Mouse (Mus musculus): ENCODE results near the gene Nfkbid. TPM values are rescaled to one million over a fixed set of nuclear protein-coding genes. Genes with fewer than 3 reads are reported as not detected.
"Not testable (repeated sequence)": the region's sequence is repeated elsewhere in the genome, so short reads cannot be mapped to it uniquely, and the experiment has no call there.

Nfkbid gene
- total RNA-seq, 4 experiments from 2014 or later = 0.40 TPM; not detected in 3

GRCm38 (mm10) chr7:30463996-30464395 is 42.5 kb downstream of the Nfkbid start:
- DNase-seq (ENCODE audit: low spot score in 2 of 2) = no peak

- no peak for DNase-seq (ENCODE audit: low spot score in 2 of 2)
Observed at GRCm38 (mm10) chr7:30464816-30465300, 43.3 kb downstream of the Nfkbid start.

- no peak for DNase-seq (ENCODE audit: low spot score in 2 of 2)
Observed at GRCm38 (mm10) chr7:30472411-30472810, 50.9 kb downstream of the Nfkbid start.

- no peak for DNase-seq (ENCODE audit: low spot score in 2 of 2)
Observed at GRCm38 (mm10) chr7:30474999-30475398, 53.5 kb downstream of the Nfkbid start.

GRCm38 (mm10) chr7:30476136-30476535 is 54.6 kb downstream of the Nfkbid start:
- DNase-seq (ENCODE audit: low spot score in 2 of 2) = not testable (repeated sequence)

- no peak for DNase-seq (ENCODE audit: low spot score in 2 of 2)
Observed at GRCm38 (mm10) chr7:30477415-30478381, 56.2 kb downstream of the Nfkbid start.

Other genes starting within 250 kb of the Nfkbid start
- gene Cox7a1, start 237.6 kb upstream of the Nfkbid start, total RNA-seq (2022) = 100 to 1,000 TPM; 730 to 997 (median 888) TPM
- gene Capns1, start 222.9 kb upstream of the Nfkbid start, total RNA-seq (2022) = 100 to 1,000 TPM; 164 to 196 (median 175) TPM
- gene Polr2i, start 189.8 kb upstream of the Nfkbid start, total RNA-seq (2022) = 10 to 100 TPM; 55.8 to 67.4 (median 62.3) TPM
- gene Tbcb, start 189.5 kb upstream of the Nfkbid start, total RNA-seq (2022) = 10 to 100 TPM; 26.8 to 38.6 (median 31.1) TPM
- not detected for gene Ovol3, start 186.0 kb upstream of the Nfkbid start, total RNA-seq (2022)
- not detected for gene Thap8, start 141.6 kb upstream of the Nfkbid start, total RNA-seq (2022)
- gene Wdr62, start 141.3 kb upstream of the Nfkbid start, total RNA-seq (2022) = 1 to 10 TPM in 3 of 4 experiments, under 1 TPM in 1; 0.90 to 2.3 (median 1.4) TPM
- gene Clip3, start 130.0 kb upstream of the Nfkbid start, total RNA-seq (2022) = 1 to 10 TPM; 1.1 to 7.3 (median 3.4) TPM
- gene Alkbh6, start 113.0 kb upstream of the Nfkbid start, total RNA-seq (2022) = 10 to 100 TPM; 21.4 to 31.1 (median 26.4) TPM
- 1 to 10 TPM in 2 of 4 experiments, under 1 TPM in 1, not detected in 1; 0.73 to 1.7 (median 1.3) TPM for gene Syne4, start 106.9 kb upstream of the Nfkbid start, total RNA-seq (2022)
- gene E130208F15Rik, start 100.0 kb upstream of the Nfkbid start, total RNA-seq (2022) = under 1 TPM; 0.32 to 0.92 (median 0.53) TPM
- gene Sdhaf1, start 97.8 kb upstream of the Nfkbid start, total RNA-seq (2022) = 1 to 10 TPM; 5.9 to 8.7 (median 7.5) TPM
- 1 to 10 TPM; 4.5 to 7.5 (median 5.6) TPM for gene Lrfn3, start 59.0 kb upstream of the Nfkbid start, total RNA-seq (2022)
- 1 to 10 TPM in 2 of 4 experiments, under 1 TPM in 2; 0.82 to 5.5 (median 2.1) TPM for gene Tyrobp, start 8.0 kb upstream of the Nfkbid start, total RNA-seq (2022)
- gene Hcst, start 1.9 kb upstream of the Nfkbid start, total RNA-seq (2022) = not detected
- 1 to 10 TPM in 1 of 4 experiments, under 1 TPM in 3; 0.46 to 1.5 (median 0.71) TPM for gene Aplp1, start 23.8 kb downstream of the Nfkbid start, total RNA-seq (2022)
- gene Kirrel2, start 36.0 kb downstream of the Nfkbid start, total RNA-seq (2022) = not detected
- gene Nphs1, start 36.6 kb downstream of the Nfkbid start, total RNA-seq (2022) = not detected
- not detected for gene Prodh2, start 71.9 kb downstream of the Nfkbid start, total RNA-seq (2022)
- gene Arhgap33, start 113.3 kb downstream of the Nfkbid start, total RNA-seq (2022) = under 1 TPM; 0.09 to 0.72 (median 0.27) TPM
- 1,000 to 10,000 TPM in 3 of 4 experiments, 100 to 1,000 TPM in 1; 959 to 1,157 (median 1,030) TPM for gene Hspb6, start 130.4 kb downstream of the Nfkbid start, total RNA-seq (2022)
- gene Proser3, start 130.6 kb downstream of the Nfkbid start, total RNA-seq (2022) = 1 to 10 TPM; 2.6 to 6.2 (median 3.7) TPM
- gene Lin37, start 138.1 kb downstream of the Nfkbid start, total RNA-seq (2022) = 10 to 100 TPM in 3 of 4 experiments, 1 to 10 TPM in 1; 8.1 to 12.4 (median 11.0) TPM
- 10 to 100 TPM; 53.4 to 57.5 (median 56.9) TPM for gene U2af1l4, start 141.6 kb downstream of the Nfkbid start, total RNA-seq (2022)
- 1 to 10 TPM in 3 of 4 experiments, under 1 TPM in 1; 0.56 to 1.9 (median 1.5) TPM for gene Gm49396, start 141.6 kb downstream of the Nfkbid start, total RNA-seq (2022)
- 100 to 1,000 TPM; 140 to 149 (median 146) TPM for gene Psenen, start 141.9 kb downstream of the Nfkbid start, total RNA-seq (2022)
- gene Igflr1, start 143.7 kb downstream of the Nfkbid start, total RNA-seq (2022) = under 1 TPM; 0.31 to 0.85 (median 0.65) TPM
- gene Kmt2b, start 167.0 kb downstream of the Nfkbid start, total RNA-seq (2022) = 10 to 100 TPM; 10.9 to 15.2 (median 13.0) TPM
- gene Zbtb32, start 177.2 kb downstream of the Nfkbid start, total RNA-seq (2022) = not detected
- under 1 TPM in 1 of 4 experiments, not detected in 3; 0.20 TPM for gene Upk1a, start 191.1 kb downstream of the Nfkbid start, total RNA-seq (2022)
- 1,000 to 10,000 TPM; 1,165 to 1,556 (median 1,355) TPM for gene Cox6b1, start 204.4 kb downstream of the Nfkbid start, total RNA-seq (2022)
- gene Etv2, start 214.1 kb downstream of the Nfkbid start, total RNA-seq (2022) = not detected
- gene Rbm42, start 228.6 kb downstream of the Nfkbid start, total RNA-seq (2022) = 10 to 100 TPM; 35.6 to 41.1 (median 38.5) TPM
- 1 to 10 TPM; 2.0 to 4.3 (median 4.0) TPM for gene Haus5, start 243.3 kb downstream of the Nfkbid start, total RNA-seq (2022)
- 1 to 10 TPM; 1.9 to 3.4 (median 2.9) TPM for gene Pmis2, start 249.9 kb downstream of the Nfkbid start, total RNA-seq (2022)